Mouse (Mus musculus) forebrain, postnatal 0 days (tissue): Measurements from ENCODE around the gene Rhof. TPM values are rescaled to one million over a fixed set of nuclear protein-coding genes. Genes with fewer than 3 reads are reported as not detected.

ENCODE experiments used
- ATAC-seq: fragments of 200-750 bp; cut with Nextera tagmentation; 2 replicates; pipeline ENCODE4 v1.8.0; 2017; ENCODE audit warnings: mild to moderate bottlenecking, moderate library complexity
- DNase-seq: peaks from one replicate; pipeline ENCODE4 v3.0.0-alpha.2; 2015
- H3K27ac ChIP-seq: fragments of 300-500 bp; sonication (generic); 2 replicates; pipeline ENCODE4 v1.5.1; 2014; ENCODE audit warnings: low read depth, mild to moderate bottlenecking, antibody characterized with exemption, low read length, moderate library complexity, mixed read lengths
- H3K27me3 ChIP-seq: fragments of 300-500 bp; sonication (generic); 2 replicates; pipeline ENCODE4 v1.6.1; 2014; ENCODE audit warnings: mild to moderate bottlenecking, low read length, mixed read lengths; ENCODE audit not compliant: insufficient read depth
- H3K36me3 ChIP-seq: fragments of 300-500 bp; sonication (generic); 2 replicates; pipeline ENCODE4 v1.6.1; 2014; ENCODE audit warnings: mild to moderate bottlenecking, moderate library complexity; ENCODE audit not compliant: insufficient read depth
- H3K4me1 ChIP-seq: fragments of 300-500 bp; sonication (generic); 2 replicates; pipeline ENCODE4 v1.6.1; 2014; ENCODE audit warnings: antibody characterized with exemption; ENCODE audit not compliant: insufficient read depth
- H3K4me2 ChIP-seq: fragments of 300-500 bp; sonication (generic); 2 replicates; pipeline ENCODE4 v1.6.1; 2014; ENCODE audit warnings: low read depth, mild to moderate bottlenecking, moderate library complexity
- H3K4me3 ChIP-seq: fragments of 300-500 bp; sonication (generic); 2 replicates; pipeline ENCODE4 v1.5.1; 2014; ENCODE audit warnings: low read depth, low read length, mixed read lengths
- H3K9ac ChIP-seq: fragments of 300-500 bp; sonication (generic); 2 replicates; pipeline ENCODE4 v1.6.1; 2014; ENCODE audit warnings: mild to moderate bottlenecking
- H3K9me3 ChIP-seq: fragments of 300-500 bp; sonication (generic); 2 replicates; pipeline ENCODE4 v1.6.1; 2016; ENCODE audit warnings: low read length
- CTCF ChIP-seq: sonication (generic); IDR thresholded peaks from 2 replicates; pipeline ENCODE4 v1.5.1; 2016; ENCODE audit warnings: antibody characterized with exemption, control low read depth, low read depth
- WGBS: fragments of 180-500 bp; shearing (Covaris S2); extraction: QIAGEN DNeasy Blood & Tissue Kit; methylation state at CpG from one replicate; pipeline ENCODE4 v1.1.7; 2014; 5-methylcytosine and 5-hydroxymethylcytosine counted together
- polyA plus RNA-seq: library from polyadenylated mRNA; unstranded; fragments of >200 nt; fragmentation: Nextera tagmentation; extraction: Ambion mirVana; gene quantifications from 2 replicates; pipeline ENCODE4 v1.2.1, GENCODE M21; 2015
- total RNA-seq: library from RNA; depleted of rRNA; stranded (reverse); fragments of >200 nt; gene quantifications from 2 replicates; pipeline ENCODE4 v1.2.3, GENCODE M21; 2014; rRNA removed

Gene Rhof
- 25.3 and 27.0 TPM in 2 replicates for total RNA-seq
- polyA plus RNA-seq: 36.9 and 38.7 TPM in 2 replicates

DNA sequence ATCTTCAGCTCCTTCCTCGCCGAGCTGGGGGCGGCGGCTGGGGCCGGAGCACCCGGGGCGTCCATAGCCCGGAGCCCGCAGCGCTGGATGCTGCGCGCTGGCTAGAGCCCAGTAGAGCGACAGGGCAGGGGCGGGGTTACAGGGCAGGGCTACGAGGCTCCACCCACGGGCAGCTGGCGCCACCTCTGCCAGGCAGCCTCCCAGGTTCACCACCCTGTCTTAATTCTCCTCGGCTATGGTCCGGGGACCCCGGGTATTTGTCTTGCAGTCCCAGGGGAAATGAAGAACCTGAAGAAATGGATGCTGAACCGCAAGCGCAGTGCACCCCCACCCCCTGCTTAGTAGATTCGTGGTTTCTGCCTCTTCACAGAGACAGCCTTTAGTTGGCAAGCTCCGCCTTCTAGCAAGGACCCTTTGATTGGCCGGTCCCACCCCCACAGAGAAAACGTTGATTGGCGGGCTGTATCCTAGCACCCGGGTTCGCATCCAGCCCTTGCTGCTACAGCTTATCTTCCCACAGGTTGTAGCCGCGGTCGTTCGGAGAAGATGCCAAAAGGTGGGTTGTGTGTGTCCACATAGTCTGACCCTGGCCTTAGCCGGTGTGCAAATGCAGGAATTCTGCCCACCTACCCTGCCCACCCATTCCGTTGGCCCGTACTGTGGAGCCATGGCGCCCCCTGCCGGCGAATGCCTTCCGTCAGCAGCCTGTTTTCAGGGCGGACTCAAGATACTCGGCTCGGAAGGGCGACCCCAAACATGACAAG lies at the start of gene Rhof:
Gene Rhof, minus strand, starts transcription at position 385 of the 764 bp plus-strand sequence.
- H3K9me3 ChIP-seq: no peaks in the 10 kb centered on the region
- peak within 1 kb of the TSS; percentile 77 for H3K9ac ChIP-seq
- peaks cover 22% of the 10 kb centered on the region for H3K4me1 ChIP-seq
- peak; percentile 92 for TF ChIP-seq CTCF
- peak; percentile 92 for DNase-seq
- no peaks in the 10 kb centered on the region for H3K27me3 ChIP-seq
- peak; percentile 75 for ATAC-seq
- H3K4me2 ChIP-seq: peak within 1 kb of the TSS; percentile 97
- peak within 1 kb of the TSS; percentile 56 for H3K4me3 ChIP-seq
- peak within 1 kb of the TSS; percentile 100 for H3K27ac ChIP-seq
- H3K36me3 ChIP-seq: peaks cover 10% of the 10 kb centered on the region; the same call in 1 of the 2 replicates
- 3% methylated on average over 44 of the region's 44 CpGs for WGBS

GRCm38 (mm10) chr5:123181536-123181935 lies 49.0 kb upstream of the Rhof start:
- Histone ChIP-seq H3K36me3 (no peaks in the 10 kb centered on the region), H3K4me1 (no peaks in the 10 kb centered on the region), H3K4me2 (no peak overlapping the region), H3K9ac (no peak overlapping the region), H3K27me3 (no peaks in the 10 kb centered on the region), H3K27ac (no peak overlapping the region), H3K9me3 (no peaks in the 10 kb centered on the region), H3K4me3 (no peak overlapping the region)
- DNase-seq (no peak), ATAC-seq (no peak)
- TF ChIP-seq CTCF: no peak
- 69% methylated on average over 6 of the region's 6 CpGs for WGBS

GRCm38 (mm10) chr5:123180390-123180789 lies 47.9 kb upstream of the Rhof start:
- H3K4me1 ChIP-seq: no peaks in the 10 kb centered on the region
- no peak overlapping the region for H3K9ac ChIP-seq
- no peak overlapping the region for H3K4me3 ChIP-seq
- H3K27me3 ChIP-seq: no peaks in the 10 kb centered on the region
- 94% methylated on average over 15 of the region's 15 CpGs for WGBS
- no peak for TF ChIP-seq CTCF
- no peak for DNase-seq
- H3K27ac ChIP-seq: no peak overlapping the region
- H3K9me3 ChIP-seq: no peaks in the 10 kb centered on the region
- ATAC-seq: no peak
- no peaks in the 10 kb centered on the region for H3K36me3 ChIP-seq
- H3K4me2 ChIP-seq: no peak overlapping the region

- TF ChIP-seq CTCF: no peak
- Histone ChIP-seq H3K4me2 (no peak overlapping the region), H3K4me3 (no peak overlapping the region), H3K27ac (no peak overlapping the region), H3K9me3 (no peaks in the 10 kb centered on the region), H3K9ac (no peak overlapping the region), H3K36me3 (no peaks in the 10 kb centered on the region), H3K4me1 (no peaks in the 10 kb centered on the region), H3K27me3 (no peaks in the 10 kb centered on the region)
- ATAC-seq (no peak), DNase-seq (no peak)
- WGBS: 91% methylated on average over 5 of the region's 5 CpGs
These were observed 46.3 kb upstream of the Rhof start for GRCm38 (mm10) chr5:123178792-123179191.

- TF ChIP-seq CTCF: peak; percentile 99
- H3K4me1 ChIP-seq: no peaks in the 10 kb centered on the region
- ATAC-seq (peak; percentile 83), DNase-seq (peak; percentile 87)
- no peaks in the 10 kb centered on the region for H3K9me3 ChIP-seq
- H3K4me2 ChIP-seq: peak overlapping the region; percentile 32; the same call in 1 of the 2 replicates
- no peak overlapping the region for H3K27ac ChIP-seq
- H3K36me3 ChIP-seq: peaks cover 7% of the 10 kb centered on the region; the same call in 1 of the 2 replicates
- 14% methylated on average over 22 of the region's 22 CpGs for WGBS
- H3K27me3 ChIP-seq: no peaks in the 10 kb centered on the region
- H3K9ac ChIP-seq: no peak overlapping the region
- H3K4me3 ChIP-seq: no peak overlapping the region
These were observed 39.3 kb upstream of the Rhof start for GRCm38 (mm10) chr5:123171646-123172350.

DNA sequence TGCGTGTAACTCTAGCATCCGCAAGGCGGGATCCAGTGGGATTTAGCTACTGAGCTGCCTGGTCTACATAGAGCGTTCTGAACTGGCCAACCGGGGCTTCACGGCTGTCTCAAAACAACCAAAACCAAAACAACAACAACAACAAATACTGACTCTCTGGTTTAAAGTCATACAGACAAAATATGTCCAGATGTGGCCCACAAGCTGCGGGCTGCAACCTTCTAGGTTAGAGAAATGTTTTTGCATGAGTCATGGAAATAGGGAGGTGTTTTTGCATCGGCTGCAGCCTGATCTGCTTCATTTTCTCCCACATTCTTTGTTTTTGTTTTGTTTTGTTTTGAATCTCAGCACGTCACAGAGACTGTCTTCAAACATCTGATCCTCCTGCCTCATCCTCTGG lies 37.9 kb upstream of the Rhof start:
- Histone ChIP-seq H3K4me1 (no peaks in the 10 kb centered on the region), H3K4me2 (no peak overlapping the region), H3K36me3 (peaks cover 21% of the 10 kb centered on the region), H3K9me3 (no peaks in the 10 kb centered on the region), H3K27ac (no peak overlapping the region), H3K27me3 (no peaks in the 10 kb centered on the region), H3K9ac (no peak overlapping the region), H3K4me3 (no peak overlapping the region)
- ATAC-seq (no peak), DNase-seq (no peak)
- no peak for TF ChIP-seq CTCF
- WGBS: 79% methylated on average over 9 of the region's 9 CpGs

DNA sequence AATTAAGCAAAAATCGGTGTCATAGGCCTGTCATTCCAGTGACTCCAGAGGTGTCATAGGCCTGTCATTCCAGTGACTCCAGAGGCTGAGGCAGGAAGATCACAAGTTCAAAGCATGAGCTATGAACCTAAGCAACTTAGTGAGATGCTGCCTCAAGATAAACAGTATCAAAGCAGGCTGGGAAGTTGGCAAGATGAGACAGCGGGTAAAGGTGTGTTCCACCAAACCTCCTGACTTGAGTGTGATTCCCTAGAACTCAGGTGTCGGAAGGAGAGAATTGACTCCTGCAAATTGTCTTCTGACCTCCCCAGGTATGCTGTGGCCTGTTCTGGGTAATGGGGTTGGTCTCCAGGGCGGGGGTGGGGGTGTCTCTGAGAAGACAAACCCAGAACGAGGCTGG lies 36.8 kb upstream of the Rhof start, which contains the start of gene Psmd9:
Gene Psmd9, plus strand, starts transcription at position 130 of the 400 bp plus-strand sequence.
- no peaks in the 10 kb centered on the region for H3K27me3 ChIP-seq
- no peak within 1 kb of the TSS for H3K4me2 ChIP-seq
- no peaks in the 10 kb centered on the region for H3K4me1 ChIP-seq
- H3K4me3 ChIP-seq: no peak within 1 kb of the TSS
- no peak within 1 kb of the TSS for H3K9ac ChIP-seq
- no peaks in the 10 kb centered on the region for H3K9me3 ChIP-seq
- DNase-seq (no peak), ATAC-seq (no peak)
- no peak for TF ChIP-seq CTCF
- WGBS: 74% methylated on average over 5 of the region's 5 CpGs
- H3K36me3 ChIP-seq: peaks cover 26% of the 10 kb centered on the region
- H3K27ac ChIP-seq: no peak within 1 kb of the TSS
